Mouse (Mus musculus): ENCODE results near the gene Agxt. TPM values are rescaled to one million over a fixed set of nuclear protein-coding genes. Genes with fewer than 3 reads are reported as not detected.

The Agxt gene
- polyA plus RNA-seq, 1 experiment from 2014 or later: not detected

GRCm38 (mm10) chr1:93115471-93115870 lies 19.6 kb upstream of the Agxt start:
- Histone ChIP-seq H3K9me3 (ENCODE audit: control insufficient read depth, low read length) (0 out of 2 replicates have a peak, but pooled peaks cover 4% of the 10 kb centered on the region), H3K9ac (ENCODE audit: low read depth, low read length) (peak overlapping the region; percentile 51), H3K27me3 (replicated peaks; ENCODE audit: control insufficient read depth, insufficient read depth, low read length) (no peaks in the 10 kb centered on the region), H3K27ac (replicated peaks; ENCODE audit: low read depth, low read length) (no peak overlapping the region), H3K4me2 (ENCODE audit: low read depth, low read length) (peak overlapping the region; percentile 63), H3K4me1 (ENCODE audit: control insufficient read depth, insufficient read depth, low read length) (0 out of 2 replicates have a peak, but pooled peaks cover 6% of the 10 kb centered on the region), H3K4me3 (ENCODE audit: low read depth, low read length) (peak overlapping the region; percentile 33), H3K36me3 (ENCODE audit: control insufficient read depth, insufficient read depth, low read length) (no peaks in the 10 kb centered on the region)
- DNase-seq (ENCODE audit: low spot score) (no peak), ATAC-seq (ENCODE audit: low read depth) (peak; percentile 58)
- 20% methylated on average over 13 of the region's 13 CpGs for WGBS

DNA sequence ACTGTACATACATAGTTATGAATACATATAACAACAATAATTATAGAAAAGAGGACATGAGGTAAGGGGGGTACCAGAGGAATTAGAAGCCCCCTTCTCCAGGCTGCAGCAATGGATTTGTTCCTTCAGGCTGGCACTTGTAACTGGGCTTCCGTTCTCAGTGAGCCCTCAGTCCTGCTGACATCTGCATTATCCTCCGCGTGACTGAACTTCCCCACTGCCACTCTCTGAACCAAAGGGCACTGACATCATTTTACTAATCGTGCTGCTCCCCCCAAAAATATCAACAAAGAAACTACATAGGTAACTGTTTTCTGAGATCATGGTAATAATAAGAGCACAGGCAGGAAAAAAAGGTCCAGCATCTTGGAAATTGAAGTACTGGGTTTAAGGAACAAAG lies 16.2 kb upstream of the Agxt start:
- no peak overlapping the region for H3K27ac ChIP-seq (replicated peaks; ENCODE audit: low read depth, low read length)
- H3K9me3 ChIP-seq (ENCODE audit: control insufficient read depth, low read length): no peaks in the 10 kb centered on the region
- H3K4me2 ChIP-seq (ENCODE audit: low read depth, low read length): no peak overlapping the region
- peaks cover 9% of the 10 kb centered on the region; the same call in 1 of the 2 replicates for H3K4me1 ChIP-seq (ENCODE audit: control insufficient read depth, insufficient read depth, low read length)
- H3K4me3 ChIP-seq (ENCODE audit: low read depth, low read length): no peak overlapping the region
- DNase-seq (ENCODE audit: low spot score) (no peak), ATAC-seq (ENCODE audit: low read depth) (no peak)
- no peaks in the 10 kb centered on the region for H3K27me3 ChIP-seq (replicated peaks; ENCODE audit: control insufficient read depth, insufficient read depth, low read length)
- H3K9ac ChIP-seq (ENCODE audit: low read depth, low read length): no peak overlapping the region
- no peaks in the 10 kb centered on the region for H3K36me3 ChIP-seq (ENCODE audit: control insufficient read depth, insufficient read depth, low read length)
- WGBS: 25% methylated on average over 4 of the region's 4 CpGs

GRCm38 (mm10) chr1:93123179-93123854 lies 11.7 kb upstream of the Agxt start:
- peak overlapping the region; percentile 19; the same call in 1 of the 2 replicates for H3K27ac ChIP-seq (replicated peaks; ENCODE audit: low read depth, low read length)
- no peaks in the 10 kb centered on the region for H3K27me3 ChIP-seq (replicated peaks; ENCODE audit: control insufficient read depth, insufficient read depth, low read length)
- H3K36me3 ChIP-seq (ENCODE audit: control insufficient read depth, insufficient read depth, low read length): no peaks in the 10 kb centered on the region
- H3K9me3 ChIP-seq (ENCODE audit: control insufficient read depth, low read length): no peaks in the 10 kb centered on the region
- peaks cover 6% of the 10 kb centered on the region; the same call in 1 of the 2 replicates for H3K4me1 ChIP-seq (ENCODE audit: control insufficient read depth, insufficient read depth, low read length)
- H3K4me3 ChIP-seq (ENCODE audit: low read depth, low read length): no peak overlapping the region
- H3K9ac ChIP-seq (ENCODE audit: low read depth, low read length): no peak overlapping the region
- no peak overlapping the region for H3K4me2 ChIP-seq (ENCODE audit: low read depth, low read length)
- DNase-seq (ENCODE audit: low spot score) (peak; percentile 66), ATAC-seq (ENCODE audit: low read depth) (peak; percentile 54)
- 60% methylated on average over 11 of the region's 11 CpGs for WGBS

DNA sequence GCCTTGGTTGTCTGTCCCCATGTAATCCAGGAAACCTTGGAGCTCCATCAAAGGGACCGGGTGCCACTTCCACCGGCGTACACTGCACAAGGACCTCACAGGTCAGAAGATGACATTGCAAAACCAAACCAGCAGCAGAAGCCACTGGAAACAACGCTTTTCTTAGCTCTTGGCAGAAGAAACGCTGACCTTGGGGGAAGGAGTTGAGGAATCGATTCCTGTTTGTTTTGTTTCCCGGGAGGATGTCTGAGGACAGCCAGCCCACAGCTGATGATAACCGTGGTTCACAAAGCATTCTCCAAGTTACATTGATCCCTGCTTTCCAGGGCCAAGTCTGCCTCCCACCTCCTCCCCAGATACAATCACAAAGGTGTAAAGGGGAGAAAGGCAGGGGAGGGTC lies 11.0 kb upstream of the Agxt start:
- 59% methylated on average over 8 of the region's 8 CpGs for WGBS
- Histone ChIP-seq H3K27me3 (replicated peaks; ENCODE audit: control insufficient read depth, insufficient read depth, low read length) (no peaks in the 10 kb centered on the region), H3K27ac (replicated peaks; ENCODE audit: low read depth, low read length) (peak overlapping the region; percentile 19; the same call in 1 of the 2 replicates), H3K4me3 (ENCODE audit: low read depth, low read length) (no peak overlapping the region), H3K4me1 (ENCODE audit: control insufficient read depth, insufficient read depth, low read length) (peaks cover 6% of the 10 kb centered on the region; the same call in 1 of the 2 replicates), H3K36me3 (ENCODE audit: control insufficient read depth, insufficient read depth, low read length) (no peaks in the 10 kb centered on the region), H3K9me3 (ENCODE audit: control insufficient read depth, low read length) (no peaks in the 10 kb centered on the region), H3K9ac (ENCODE audit: low read depth, low read length) (no peak overlapping the region), H3K4me2 (ENCODE audit: low read depth, low read length) (no peak overlapping the region)
- DNase-seq (ENCODE audit: low spot score): no peak
- no peak for ATAC-seq (ENCODE audit: low read depth)

GRCm38 (mm10) chr1:93125256-93125655 lies 9.8 kb upstream of the Agxt start:
- Histone ChIP-seq H3K9me3 (ENCODE audit: control insufficient read depth, low read length) (no peaks in the 10 kb centered on the region), H3K4me3 (ENCODE audit: low read depth, low read length) (no peak overlapping the region), H3K36me3 (ENCODE audit: control insufficient read depth, insufficient read depth, low read length) (no peaks in the 10 kb centered on the region), H3K4me2 (ENCODE audit: low read depth, low read length) (no peak overlapping the region), H3K27ac (replicated peaks; ENCODE audit: low read depth, low read length) (no peak overlapping the region), H3K9ac (ENCODE audit: low read depth, low read length) (no peak overlapping the region), H3K27me3 (replicated peaks; ENCODE audit: control insufficient read depth, insufficient read depth, low read length) (no peaks in the 10 kb centered on the region), H3K4me1 (ENCODE audit: control insufficient read depth, insufficient read depth, low read length) (peaks cover 6% of the 10 kb centered on the region; the same call in 1 of the 2 replicates)
- ATAC-seq (ENCODE audit: low read depth) (no peak), DNase-seq (ENCODE audit: low spot score) (peak; percentile 58)
- WGBS: 44% methylated on average over 5 of the region's 5 CpGs

- H3K4me3 ChIP-seq (ENCODE audit: low read depth, low read length): no peak overlapping the region
- 81% methylated on average over 8 of the region's 8 CpGs for WGBS
- H3K9me3 ChIP-seq (ENCODE audit: control insufficient read depth, low read length): no peaks in the 10 kb centered on the region
- no peaks in the 10 kb centered on the region for H3K27me3 ChIP-seq (replicated peaks; ENCODE audit: control insufficient read depth, insufficient read depth, low read length)
- H3K36me3 ChIP-seq (ENCODE audit: control insufficient read depth, insufficient read depth, low read length): no peaks in the 10 kb centered on the region
- H3K9ac ChIP-seq (ENCODE audit: low read depth, low read length): no peak overlapping the region
- ATAC-seq (ENCODE audit: low read depth): no peak
- DNase-seq (ENCODE audit: low spot score): no peak
- H3K4me2 ChIP-seq (ENCODE audit: low read depth, low read length): no peak overlapping the region
- peaks cover 6% of the 10 kb centered on the region; the same call in 1 of the 2 replicates for H3K4me1 ChIP-seq (ENCODE audit: control insufficient read depth, insufficient read depth, low read length)
- H3K27ac ChIP-seq (replicated peaks; ENCODE audit: low read depth, low read length): no peak overlapping the region
Observed at GRCm38 (mm10) chr1:93128209-93128608, 6.8 kb upstream of the Agxt start.

DNA sequence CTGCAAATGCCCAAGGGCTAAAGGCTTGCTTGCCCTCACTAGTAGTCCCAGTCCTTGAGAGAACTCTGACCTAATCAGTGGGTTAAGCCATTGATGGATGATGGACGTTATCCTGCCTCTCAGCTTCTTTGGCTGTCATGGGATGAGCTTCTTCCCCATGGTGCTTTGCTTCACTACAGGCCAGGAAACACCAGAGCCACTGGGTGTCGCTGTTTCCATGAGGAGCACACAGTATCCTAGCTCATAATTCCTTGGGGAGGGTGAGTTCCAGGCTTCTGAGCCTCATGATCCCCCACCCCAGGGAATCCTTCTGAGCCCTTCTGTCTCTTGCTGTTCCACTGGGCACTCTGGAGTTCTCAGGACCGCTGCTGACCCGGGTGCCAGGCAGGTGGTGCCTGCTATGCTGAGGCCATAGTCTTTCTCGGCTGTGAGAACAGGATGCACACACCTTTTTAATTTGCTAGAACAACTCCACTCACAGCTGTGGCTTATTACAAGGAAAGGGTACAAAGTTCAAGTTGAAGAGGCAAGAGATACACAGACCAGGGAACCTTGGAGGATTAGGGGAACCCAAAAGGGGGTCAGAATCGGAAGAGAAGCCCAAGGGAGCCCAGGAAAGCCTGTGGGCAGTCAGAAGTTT lies 6.2 kb upstream of the Agxt start:
- H3K27me3 ChIP-seq (replicated peaks; ENCODE audit: control insufficient read depth, insufficient read depth, low read length): no peaks in the 10 kb centered on the region
- no peak overlapping the region for H3K9ac ChIP-seq (ENCODE audit: low read depth, low read length)
- DNase-seq (ENCODE audit: low spot score) (peak; percentile 84), ATAC-seq (ENCODE audit: low read depth) (peak; percentile 73)
- H3K9me3 ChIP-seq (ENCODE audit: control insufficient read depth, low read length): no peaks in the 10 kb centered on the region
- H3K36me3 ChIP-seq (ENCODE audit: control insufficient read depth, insufficient read depth, low read length): no peaks in the 10 kb centered on the region
- no peak overlapping the region for H3K4me2 ChIP-seq (ENCODE audit: low read depth, low read length)
- H3K27ac ChIP-seq (replicated peaks; ENCODE audit: low read depth, low read length): no peak overlapping the region
- no peak overlapping the region for H3K4me3 ChIP-seq (ENCODE audit: low read depth, low read length)
- 13% methylated on average over 6 of the region's 6 CpGs for WGBS
- peaks cover 2% of the 10 kb centered on the region; the same call in 1 of the 2 replicates for H3K4me1 ChIP-seq (ENCODE audit: control insufficient read depth, insufficient read depth, low read length)

GRCm38 (mm10) chr1:93130242-93130983 lies 4.6 kb upstream of the Agxt start:
- Histone ChIP-seq H3K36me3 (ENCODE audit: control insufficient read depth, insufficient read depth, low read length) (no peaks in the 10 kb centered on the region), H3K9ac (ENCODE audit: low read depth, low read length) (no peak overlapping the region), H3K4me2 (ENCODE audit: low read depth, low read length) (no peak overlapping the region), H3K9me3 (ENCODE audit: control insufficient read depth, low read length) (no peaks in the 10 kb centered on the region), H3K27ac (replicated peaks; ENCODE audit: low read depth, low read length) (no peak overlapping the region), H3K27me3 (replicated peaks; ENCODE audit: control insufficient read depth, insufficient read depth, low read length) (no peaks in the 10 kb centered on the region), H3K4me3 (ENCODE audit: low read depth, low read length) (no peak overlapping the region), H3K4me1 (ENCODE audit: control insufficient read depth, insufficient read depth, low read length) (no peaks in the 10 kb centered on the region; the same call in 1 of the 2 replicates)
- ATAC-seq (ENCODE audit: low read depth): no peak; the same call in 1 of the 2 replicates
- DNase-seq (ENCODE audit: low spot score): peak; percentile 62
- 68% methylated on average over 10 of the region's 10 CpGs for WGBS

All from embryonic facial prominence, embryonic 14.5 days (tissue).